Mouse (Mus musculus) embryonic stem cell, embryonic (primary cell): ENCODE results near the gene Nr2c1.

Experiments
- CTCF ChIA-PET, 4 experiments: fragments of 300-600 bp in 2 of 4; fragments of 350-600 bp in 2 of 4; sonication (Branson Sonifier 250); formaldehyde crosslinking; loops; one replicate each; lab custom pipeline; 2022; ENCODE audit warnings: inconsistent platforms in 2 of 4; lab: Charles Lee
- POLR2A ChIA-PET, 4 experiments: fragments of 300-600 bp in 2 of 4; fragments of 350-600 bp in 2 of 4; sonication (Branson Sonifier 250); formaldehyde crosslinking; loops; one replicate each; lab custom pipeline; 2022; ENCODE audit warnings: antibody characterized with exemption in 4 of 4, inconsistent platforms in 1 of 4; lab: Charles Lee

The Nr2c1 gene

DNA sequence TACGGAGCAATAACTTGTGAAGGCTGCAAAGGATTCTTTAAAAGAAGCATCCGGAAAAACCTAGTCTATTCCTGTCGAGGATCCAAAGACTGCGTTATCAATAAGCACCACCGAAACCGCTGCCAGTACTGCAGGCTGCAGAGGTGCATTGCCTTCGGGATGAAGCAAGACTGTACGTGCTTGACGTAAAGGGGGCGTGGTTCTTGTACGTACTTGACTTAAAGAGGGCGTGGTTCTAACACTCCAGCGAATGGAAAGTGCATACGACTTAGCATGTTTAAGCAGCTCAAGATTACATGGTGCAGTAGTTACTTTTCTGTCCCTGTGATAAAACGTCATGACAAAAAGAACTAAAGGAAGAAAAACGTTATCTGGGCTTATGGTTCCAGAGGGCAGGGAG is 17.6 kb downstream of the Nr2c1 start:
- POLR2A ChIA-PET, result interaction anchor here in 3 of 4 experiments (0.6 to 1.7 kb wide), 3 partner anchors 33 to 116 kb away, joined by 3 to 4 read pairs (median 3); partner anchors contain the start of gene Ndufa12 (in 2 of the 3)
- CTCF ChIA-PET, result interaction anchor here in 2 of 4 experiments (1.2 to 1.4 kb wide), 2 partner anchors 10 kb away, joined by 3 to 5 read pairs; no protein-coding TSS in a partner anchor

DNA sequence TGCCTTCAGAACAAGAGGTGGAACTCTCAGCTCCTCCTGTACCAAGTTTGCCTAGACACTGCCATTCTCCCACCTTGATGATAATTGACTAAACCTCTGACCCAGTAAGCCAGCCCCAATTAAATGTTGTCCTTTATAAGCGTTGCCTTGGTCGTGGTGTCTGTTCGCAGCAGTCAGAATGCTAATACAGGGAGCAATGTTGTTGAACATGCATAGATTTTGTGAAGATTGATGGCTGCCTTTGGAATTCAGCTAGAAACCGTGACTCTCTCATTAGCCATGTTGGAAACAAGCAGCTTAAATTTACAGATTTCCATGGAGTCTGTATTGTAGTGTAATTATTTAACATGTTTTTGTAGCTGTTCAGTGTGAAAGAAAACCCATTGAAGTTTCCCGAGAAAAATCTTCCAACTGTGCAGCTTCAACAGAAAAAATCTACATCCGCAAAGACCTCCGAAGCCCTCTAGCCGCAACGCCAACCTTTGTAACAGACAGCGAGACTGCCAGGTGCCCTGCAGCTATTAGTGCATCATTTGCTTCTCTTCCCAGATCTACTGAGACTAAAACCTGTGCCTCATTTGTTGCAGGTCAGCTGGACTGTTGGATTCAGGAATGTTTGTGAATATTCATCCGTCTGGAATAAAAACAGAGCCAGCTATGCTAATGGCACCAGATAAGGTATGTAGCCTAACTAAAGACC is 19.4 kb downstream of the Nr2c1 start:
- CTCF ChIA-PET, result no interaction called here
- POLR2A ChIA-PET, result interaction anchor here in 1 of 4 experiments (1.0 kb wide), 1 partner anchor 59 kb away, joined by 4 read pairs; no protein-coding TSS in a partner anchor

DNA sequence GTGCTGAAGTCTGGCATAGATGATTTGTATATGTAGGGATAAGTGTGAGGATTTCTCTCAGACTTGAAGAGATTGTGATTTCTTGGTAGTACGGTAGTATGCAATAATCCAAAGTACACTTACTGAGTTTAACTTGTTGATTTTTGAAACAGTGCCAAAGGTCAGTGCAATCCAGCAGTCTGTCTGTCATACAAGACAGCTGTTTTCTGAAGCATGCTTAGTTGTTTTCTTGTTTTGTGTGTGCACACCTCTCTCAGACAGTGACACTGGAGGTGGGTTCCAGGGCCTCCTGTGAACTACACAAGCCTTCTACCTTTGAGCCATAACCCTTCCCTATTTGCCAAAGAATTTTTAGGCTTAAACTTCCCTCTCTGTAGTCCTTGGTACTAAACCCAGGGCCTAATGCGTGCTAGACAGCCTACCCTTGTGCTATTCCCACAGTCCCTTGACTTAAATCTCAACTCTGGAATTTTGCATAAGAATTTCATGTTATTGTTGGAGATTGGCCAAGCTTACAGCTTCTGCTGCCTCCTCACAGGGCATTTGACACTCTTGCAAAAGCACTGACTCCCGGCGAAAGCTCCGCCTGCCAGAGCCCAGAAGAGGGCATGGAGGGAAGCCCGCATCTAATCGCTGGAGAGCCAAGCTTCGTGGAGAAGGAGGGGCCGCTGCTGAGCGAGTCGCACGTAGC is 23.8 kb downstream of the Nr2c1 start:
- POLR2A ChIA-PET, result interaction anchor here in 1 of 4 experiments (0.6 to 1.5 kb wide), 2 partner anchors 27 to 345 kb away, joined by 3 read pairs; partner anchors contain the start of gene Ndufa12
- CTCF ChIA-PET, result no interaction called here

DNA sequence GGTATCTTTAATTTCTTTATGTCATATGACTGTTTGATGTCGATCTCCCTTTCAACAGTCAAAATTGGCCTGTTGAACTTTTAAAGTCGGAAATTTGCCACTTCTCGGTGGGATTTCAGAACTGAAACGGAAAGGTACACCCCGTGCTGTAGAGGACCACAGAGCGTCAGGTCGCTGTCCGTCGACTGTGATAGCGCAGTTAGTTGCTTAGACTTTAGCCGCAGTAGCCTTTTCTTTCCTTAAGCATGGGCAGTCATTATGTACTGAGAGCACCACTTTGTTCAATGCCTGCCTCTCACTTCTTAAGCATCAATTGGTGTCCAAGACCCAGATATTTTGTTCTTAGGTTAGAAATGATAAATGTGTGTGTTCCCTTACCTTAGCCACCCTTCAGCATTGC is 24.3 kb downstream of the Nr2c1 start:
- ChIA-PET POLR2A (interaction anchor here in 2 of 4 experiments (0.6 to 1.5 kb wide), 2 partner anchors 27 to 313 kb away, joined by 3 read pairs; partner anchors contain the start of gene Ndufa12 (in 1 of the 2)), CTCF (no interaction called here)

DNA sequence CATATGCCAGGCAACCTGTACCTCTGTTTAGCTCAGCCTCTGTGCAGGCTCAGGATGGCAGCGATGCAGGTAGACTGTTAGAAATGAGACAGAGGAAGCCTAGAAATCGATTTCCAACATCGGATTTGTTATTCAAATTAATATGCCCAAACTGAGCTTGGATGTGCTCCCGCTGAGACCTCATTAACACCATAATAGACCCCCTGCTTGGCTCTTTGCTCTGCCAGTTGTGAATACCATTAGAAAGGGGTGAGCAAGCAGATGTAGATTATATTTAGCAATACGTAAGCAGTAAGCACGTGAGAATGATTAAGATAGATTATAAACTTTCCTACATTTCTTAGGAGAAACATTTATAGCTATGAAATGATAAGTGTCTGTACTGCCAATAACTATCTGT is 24.9 kb downstream of the Nr2c1 start:
- POLR2A ChIA-PET, result interaction anchor here in 3 of 4 experiments (0.6 to 1.5 kb wide), 5 partner anchors 12 to 314 kb away, joined by 3 to 6 read pairs (median 3); partner anchors contain the start of gene Ndufa12 (in 2 of the 3)

DNA sequence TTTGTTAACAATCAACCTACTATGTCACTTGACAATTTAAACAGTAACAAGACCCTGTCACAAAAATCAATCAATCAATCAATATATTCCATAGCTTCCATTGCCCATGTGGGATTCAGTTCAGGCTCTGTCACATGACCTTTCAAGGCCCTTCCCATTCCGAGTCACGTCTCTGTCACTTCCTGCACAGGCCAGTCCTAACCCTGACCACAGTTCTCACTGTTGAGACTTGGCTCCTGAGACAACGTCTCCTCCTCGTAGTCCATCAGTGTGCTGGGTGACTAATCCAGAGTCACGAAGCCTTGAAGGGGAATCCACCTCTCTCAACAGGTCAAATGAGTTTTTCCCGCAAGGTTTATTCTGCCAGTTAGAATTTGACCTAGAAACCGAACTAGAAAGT is 26.8 kb downstream of the Nr2c1 start:
- POLR2A ChIA-PET, result interaction anchor here in 1 of 4 experiments (0.6 kb wide), 1 partner anchor 314 kb away, joined by 3 read pairs; no protein-coding TSS in a partner anchor
- CTCF ChIA-PET, result no interaction called here

More for the DNA sequence above, 24.9 kb downstream of the Nr2c1 start:
- CTCF ChIA-PET, result no interaction called here

DNA sequence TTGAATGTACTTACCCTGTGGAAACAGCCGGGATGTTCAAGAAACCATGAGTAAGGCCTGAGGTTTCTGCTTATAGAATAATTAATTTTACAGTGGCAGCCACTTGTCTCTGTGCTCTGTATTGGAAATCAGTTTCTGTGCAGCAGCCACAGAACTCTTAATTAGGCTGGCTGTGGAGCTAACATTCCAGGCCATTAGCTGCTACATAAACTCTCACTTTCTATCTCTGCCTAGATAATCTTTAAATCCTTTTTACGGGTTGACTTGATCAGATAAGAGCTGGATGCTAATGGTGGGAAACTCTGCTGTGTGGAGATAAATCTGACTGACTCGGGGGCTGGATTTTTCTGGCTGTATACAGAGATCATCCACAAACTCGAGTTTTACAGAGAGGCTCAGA is 35.4 kb downstream of the Nr2c1 start:
- POLR2A ChIA-PET, result no interaction called here
- CTCF ChIA-PET, result interaction anchor here in 2 of 4 experiments (1.0 kb wide), 2 partner anchors 59 kb away, joined by 3 read pairs; no protein-coding TSS in a partner anchor

DNA sequence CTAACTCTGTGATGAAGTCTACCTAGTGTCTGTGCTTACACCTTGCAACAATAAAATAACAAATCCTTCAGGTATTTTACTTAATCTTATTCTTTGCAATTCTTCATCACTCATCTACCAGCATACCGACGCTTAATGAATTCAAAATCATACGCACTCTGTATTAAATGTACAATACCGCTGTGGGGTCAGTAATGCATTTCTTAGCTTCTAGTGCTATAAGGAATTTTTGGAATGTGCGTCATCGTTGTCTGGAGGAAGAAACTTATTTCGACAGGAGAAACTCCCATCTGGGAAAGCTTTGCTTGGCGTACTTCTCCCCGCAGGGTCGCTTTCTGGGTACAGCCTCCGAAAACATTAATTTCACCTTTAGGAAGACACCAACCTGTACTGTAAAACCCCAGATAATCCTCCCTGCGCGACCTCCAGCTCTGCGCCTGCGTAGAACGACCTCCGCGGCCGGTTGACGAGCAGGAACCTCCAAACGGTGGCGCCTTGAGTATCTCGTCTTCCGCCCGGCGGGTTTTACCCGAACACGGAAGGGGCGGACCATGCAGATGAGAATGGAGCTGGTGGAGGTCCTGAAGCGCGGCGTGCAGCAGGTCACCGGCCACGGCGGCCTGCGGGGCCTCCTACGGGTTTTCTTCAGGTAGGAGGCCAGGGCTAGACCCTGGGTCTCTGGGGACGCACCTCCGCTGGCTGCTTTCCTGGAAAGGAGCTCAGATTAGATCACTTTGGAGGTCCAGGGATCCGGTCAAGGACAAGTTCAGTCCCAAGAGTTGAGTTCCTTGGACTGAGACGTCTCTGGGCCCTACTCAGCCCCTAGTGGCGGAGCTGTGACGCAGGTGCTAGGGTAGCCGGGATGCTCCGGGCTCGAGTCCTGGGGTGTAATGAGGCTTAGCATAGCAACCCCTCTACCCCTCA is 50.9 kb downstream of the Nr2c1 start, which contains the start of gene Ndufa12:
Ndufa12 (plus strand) TSS at position 239 of the 924 bp plus-strand sequence.
- ChIA-PET POLR2A (interaction anchor here (0.6 to 2.4 kb wide), 50 partner anchors 8 to 1316 kb away, joined by 3 to 12 read pairs (median 3); partner anchors contain the start of genes Fgd6 (in 1 of the 4), Ube2n (in 1 of the 4) and Vezt (in 1 of the 4)), CTCF (interaction anchor here in 3 of 4 experiments (0.5 to 1.7 kb wide), 15 partner anchors 9 to 410 kb away, joined by 3 to 7 read pairs (median 4); partner anchors contain the start of genes Nr2c1 (in 2 of the 3), Fgd6 (in 1 of the 3) and Vezt (in 1 of the 3))

DNA sequence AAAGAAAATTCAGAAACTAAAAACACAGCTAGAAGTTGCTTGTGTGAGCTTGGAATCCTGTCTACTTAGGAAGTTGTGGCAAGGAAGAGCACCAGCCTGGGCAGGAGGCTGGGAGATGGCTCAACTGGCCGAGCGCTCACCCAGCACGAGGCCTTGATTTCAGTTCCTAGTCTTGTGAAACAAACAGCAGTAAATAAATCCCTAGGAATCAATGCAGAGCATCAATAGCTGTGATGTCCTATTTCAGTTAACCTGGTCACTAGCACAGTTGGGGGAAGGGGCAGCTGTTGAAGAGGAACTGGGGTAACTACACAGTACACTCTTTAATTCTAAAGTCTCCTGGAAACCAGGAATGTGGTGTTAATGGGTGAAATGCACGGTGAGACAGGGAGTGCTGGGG is 57.1 kb downstream of the Nr2c1 start:
- ChIA-PET POLR2A (interaction anchor here in 1 of 4 experiments (0.7 kb wide), 1 partner anchor 32 kb away, joined by 6 read pairs; no protein-coding TSS in a partner anchor), CTCF (no interaction called here)

DNA sequence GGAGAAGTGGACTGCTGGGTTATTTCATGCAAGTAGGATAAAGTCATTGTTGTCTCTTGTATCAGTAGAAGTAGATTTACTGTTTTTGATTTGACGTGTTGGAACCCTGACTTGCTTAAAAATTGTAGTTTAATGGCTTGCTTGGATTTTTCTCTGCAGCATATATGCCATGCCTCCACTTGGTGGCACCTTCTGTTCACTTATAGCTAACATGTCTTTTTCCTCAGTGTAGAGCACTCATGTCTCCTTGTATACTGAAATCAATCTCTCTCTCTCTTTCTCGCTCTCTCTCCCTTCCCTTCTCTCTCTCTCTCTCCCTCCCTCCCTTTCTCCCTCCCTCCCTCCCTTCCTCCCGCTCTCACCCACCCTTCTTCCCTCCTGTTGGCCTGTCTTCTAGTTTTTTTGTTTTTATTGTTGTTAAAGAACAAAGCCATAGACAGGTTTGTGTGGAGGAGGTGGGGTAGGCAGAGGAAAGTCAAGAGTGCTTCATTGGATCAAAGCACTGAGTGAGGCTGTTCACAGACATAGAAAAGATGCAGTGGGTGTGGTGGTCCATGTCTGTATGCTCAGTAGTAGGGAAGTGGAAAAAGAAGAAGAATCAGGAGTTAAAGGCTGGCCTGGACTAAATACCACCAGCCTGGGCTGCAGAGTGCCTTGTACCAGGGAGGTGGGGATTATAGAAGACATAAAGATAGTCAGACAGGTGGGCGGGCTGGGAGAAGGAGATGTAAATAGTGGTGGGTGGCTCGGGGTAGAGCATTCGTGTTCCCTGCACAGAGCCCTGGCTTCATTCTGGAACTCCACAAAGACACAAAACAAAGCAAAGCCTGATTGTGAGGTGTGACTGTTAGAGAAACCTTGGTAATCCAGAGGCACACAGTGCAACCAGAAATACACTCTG is 63.1 kb downstream of the Nr2c1 start:
- CTCF ChIA-PET, result no interaction called here

DNA sequence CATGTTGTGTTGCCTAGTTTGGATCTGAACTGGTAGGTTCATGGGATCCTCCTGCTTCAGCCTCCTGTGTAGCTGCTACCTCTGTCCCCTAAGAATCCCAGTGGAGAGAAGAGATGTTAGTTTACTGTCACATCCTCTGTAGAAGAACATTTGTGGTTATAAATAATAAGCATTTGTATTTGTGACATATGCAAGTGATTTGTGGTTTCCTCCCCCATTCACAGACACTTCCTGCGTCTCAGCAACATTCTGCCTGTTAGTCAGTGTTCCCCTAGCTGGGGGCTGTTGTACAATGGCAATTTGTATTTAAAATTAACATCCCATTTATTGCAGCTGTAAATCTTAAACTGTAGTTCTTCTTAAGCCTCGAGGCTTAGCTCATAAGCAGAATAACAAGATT is 63.9 kb downstream of the Nr2c1 start:
- ChIA-PET POLR2A (no interaction called here), CTCF (interaction anchor here in 1 of 4 experiments (0.5 kb wide), 1 partner anchor 224 kb away, joined by 3 read pairs; no protein-coding TSS in a partner anchor)

More for the DNA sequence above, 63.1 kb downstream of the Nr2c1 start:
- POLR2A ChIA-PET, result interaction anchor here in 1 of 4 experiments (0.8 kb wide), 1 partner anchor 12 kb away, joined by 3 read pairs; the partner anchor contains the start of gene Ndufa12

DNA sequence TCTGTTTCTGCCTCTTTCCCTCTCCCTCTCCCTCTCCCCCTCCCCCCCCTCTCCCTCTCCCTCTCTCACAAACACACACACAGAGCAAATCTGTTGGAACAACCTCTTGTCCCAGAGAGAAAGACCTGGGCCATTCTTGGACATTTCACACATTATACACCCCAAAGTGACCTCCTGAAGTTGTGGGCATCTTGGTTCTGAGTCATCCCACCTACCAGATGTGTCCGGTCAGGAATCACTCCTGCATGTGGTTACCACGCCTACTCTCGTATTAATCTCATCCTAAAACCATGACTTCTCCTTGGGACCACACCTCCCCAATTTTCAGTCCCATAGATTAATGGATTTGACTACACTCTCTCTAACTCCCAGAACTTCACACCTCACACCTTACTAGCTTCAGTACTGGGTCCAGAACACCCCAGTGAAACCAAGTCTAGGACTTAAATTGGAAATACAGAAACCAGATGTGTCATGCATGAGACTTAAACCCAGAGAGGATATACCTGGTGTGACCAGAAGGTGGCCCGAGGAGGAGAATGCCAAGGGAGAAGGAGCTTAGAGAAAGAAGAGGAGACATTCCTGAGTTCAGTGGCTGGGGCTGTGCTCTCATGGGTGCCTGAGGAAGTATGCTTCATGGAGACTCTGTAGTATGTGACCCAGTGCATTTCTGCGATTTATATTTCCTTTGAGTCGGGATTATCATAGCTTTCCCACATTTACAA is 77.4 kb downstream of the Nr2c1 start:
- ChIA-PET CTCF (interaction anchor here in 3 of 4 experiments (0.5 to 1.7 kb wide), 7 partner anchors 8 to 740 kb away, joined by 3 to 7 read pairs (median 3); partner anchors contain the start of gene Ndufa12 (in 1 of the 3)), POLR2A (interaction anchor here in 1 of 4 experiments (0.5 to 1.4 kb wide), 4 partner anchors 22 to 163 kb away, joined by 3 to 5 read pairs (median 4); partner anchors contain the start of gene Ndufa12)

DNA sequence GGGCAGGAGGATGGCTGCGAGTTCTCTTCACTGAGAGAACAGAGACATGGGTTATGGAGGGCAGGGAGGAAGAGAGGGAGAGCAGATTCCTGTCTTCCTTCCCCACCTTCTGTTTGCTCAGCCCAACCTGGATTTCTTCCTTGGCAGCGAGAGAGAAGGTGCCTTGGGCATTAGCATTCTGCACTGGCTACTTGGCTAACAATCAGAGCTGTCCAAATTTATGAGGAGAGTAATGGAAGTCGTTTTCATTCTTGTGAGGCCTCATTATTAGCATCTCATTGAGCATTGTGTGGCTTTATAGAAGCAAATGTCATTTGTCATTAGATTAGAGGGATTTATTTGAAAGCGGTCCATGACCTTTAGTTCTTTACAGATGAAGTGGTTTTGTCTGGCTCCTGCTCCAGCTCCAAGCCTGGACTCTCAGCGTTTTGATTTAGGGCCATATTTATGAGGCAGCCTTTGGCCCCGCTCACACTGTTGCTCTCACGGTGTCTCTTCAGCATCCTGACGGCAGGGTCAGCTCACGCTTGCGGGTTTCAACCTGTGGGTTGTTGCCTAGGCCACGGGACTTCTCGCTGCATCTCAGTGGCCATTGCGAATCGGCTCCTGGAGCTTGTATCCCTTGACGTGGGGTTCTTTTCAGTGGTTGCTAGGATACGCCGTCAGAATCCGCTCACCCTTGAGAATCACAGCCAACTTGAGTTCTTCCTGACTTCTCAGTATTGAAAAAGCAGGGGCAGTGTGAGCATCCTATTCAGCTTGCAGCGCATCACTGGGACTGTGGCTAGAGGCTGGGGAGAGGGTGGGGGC is 82.6 kb downstream of the Nr2c1 start:
- ChIA-PET CTCF (interaction anchor here in 2 of 4 experiments (0.5 to 1.1 kb wide), 2 partner anchors 19 to 207 kb away, joined by 3 to 4 read pairs; no protein-coding TSS in a partner anchor), POLR2A (interaction anchor here in 2 of 4 experiments (0.6 to 1.6 kb wide), 4 partner anchors 10 to 286 kb away, joined by 3 to 6 read pairs (median 4); no protein-coding TSS in a partner anchor)

DNA sequence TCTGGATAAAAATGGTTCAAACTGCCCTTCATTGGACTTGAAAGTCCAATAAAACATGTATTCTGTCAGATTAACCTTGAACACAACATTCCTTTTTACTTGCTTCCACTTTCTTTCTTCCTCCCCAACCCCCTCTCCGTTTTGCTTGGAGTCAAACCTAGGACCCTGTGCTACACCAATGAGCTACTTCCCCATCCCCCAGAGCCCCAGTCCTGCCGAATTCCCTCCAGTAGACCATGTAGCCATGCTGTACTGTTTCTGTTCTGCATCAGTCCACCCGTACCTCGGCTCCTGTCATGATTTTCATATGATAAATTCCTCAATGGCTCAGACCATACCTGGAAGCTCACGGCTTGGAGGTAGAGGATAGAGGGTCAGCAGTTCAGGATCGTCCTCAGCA is 83.2 kb downstream of the Nr2c1 start:
- ChIA-PET CTCF (interaction anchor here in 1 of 4 experiments (1.1 kb wide), 1 partner anchor 19 kb away, joined by 3 read pairs; no protein-coding TSS in a partner anchor), POLR2A (interaction anchor here in 3 of 4 experiments (0.6 to 1.6 kb wide), 6 partner anchors 10 to 287 kb away, joined by 3 to 6 read pairs (median 4); no protein-coding TSS in a partner anchor)

DNA sequence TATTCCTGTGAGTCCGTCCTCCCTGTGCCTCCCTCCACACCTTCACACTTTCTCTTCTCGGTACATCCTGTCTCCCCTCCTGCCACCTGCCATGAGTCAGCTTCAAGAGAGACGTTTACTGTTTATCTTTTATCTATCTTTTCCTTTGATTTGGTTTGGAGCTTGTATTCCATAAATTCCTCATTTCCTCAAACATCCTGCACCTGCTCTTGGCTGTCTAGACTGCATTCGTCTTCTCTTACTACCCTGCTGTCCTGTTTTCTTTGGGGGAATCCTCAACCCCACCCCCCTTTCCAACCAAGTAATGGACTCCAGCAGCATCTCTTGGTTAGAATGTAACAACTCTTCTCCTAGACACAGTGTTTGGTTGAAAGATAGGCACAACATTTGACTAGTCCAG is 87.4 kb downstream of the Nr2c1 start:
- POLR2A ChIA-PET, result no interaction called here
- CTCF ChIA-PET, result interaction anchor here in 1 of 4 experiments (0.6 kb wide), 1 partner anchor 643 kb away, joined by 5 read pairs; no protein-coding TSS in a partner anchor
